Mouse (Mus musculus): ENCODE data around the gene Gas7.
A peak's percentile ranks its signal among the peaks of the same experiment; 100 is the strongest.

GRCm38 (mm10) chr11:67657685-67658382 lies 202.6 kb downstream of the Gas7 start:
- TF ChIP-seq POLR2A (IDR thresholded peaks at IDR 0.05; ENCODE audit: control insufficient read depth, low read depth, low read length) (no peak), CTCF (IDR thresholded peaks at IDR 0.05; ENCODE audit: control insufficient read depth, insufficient read depth, insufficient replicate concordance, low read depth, low read length) (peak; percentile 37; the same call in 1 of the 2 replicates)
